Mouse (Mus musculus) MEL-GATA-1-ER (cell line): ENCODE measurements around the gene Cdh4.

Experiments used
- DNase-seq: peaks from one replicate; pipeline ENCODE4 v3.0.0-alpha.2; 2012; ENCODE audit warnings: low read depth; ENCODE audit errors: extremely low read depth

Cdh4 gene

DNA sequence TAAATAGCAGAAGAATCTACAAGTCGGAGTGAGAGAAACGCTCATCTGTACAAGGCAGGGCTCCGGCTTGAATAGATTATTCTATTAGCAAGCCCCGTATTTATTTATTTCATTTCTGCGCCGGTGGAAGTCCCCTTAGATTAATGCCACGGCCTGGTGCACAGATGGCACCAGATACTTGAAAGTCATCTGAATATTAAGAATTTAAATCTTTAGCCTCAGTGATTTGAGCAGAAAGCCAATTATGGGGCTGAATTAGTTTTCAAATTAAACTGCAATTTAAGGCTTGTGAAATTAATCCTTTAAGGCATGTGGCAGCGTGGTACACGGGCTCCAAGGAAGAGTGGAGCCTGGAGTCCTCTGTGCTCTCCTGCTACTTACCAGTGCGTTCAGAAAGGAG, 411.7 kb downstream of the Cdh4 start:
- DNase-seq, result no peak

DNA sequence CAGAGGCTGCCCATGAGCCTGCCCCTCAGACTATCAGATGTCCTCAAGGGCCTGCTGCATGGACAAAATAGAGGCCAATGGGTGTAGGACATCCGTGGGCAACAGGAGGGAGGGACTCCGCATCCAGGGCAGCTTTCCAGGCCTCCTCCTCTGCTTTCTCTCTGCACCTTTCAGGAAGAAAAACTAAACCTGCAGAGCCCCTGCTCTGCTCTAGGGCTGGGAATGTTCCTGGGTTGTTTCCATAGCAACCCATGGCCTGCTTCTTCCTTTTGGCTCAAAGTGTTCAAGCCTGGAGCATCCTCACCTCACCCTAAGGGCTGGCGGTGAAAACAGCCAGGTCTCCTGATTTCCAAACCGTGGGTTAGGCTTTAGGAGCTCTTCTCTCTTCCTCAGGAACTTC, 414.9 kb downstream of the Cdh4 start:
- no peak for DNase-seq

DNA sequence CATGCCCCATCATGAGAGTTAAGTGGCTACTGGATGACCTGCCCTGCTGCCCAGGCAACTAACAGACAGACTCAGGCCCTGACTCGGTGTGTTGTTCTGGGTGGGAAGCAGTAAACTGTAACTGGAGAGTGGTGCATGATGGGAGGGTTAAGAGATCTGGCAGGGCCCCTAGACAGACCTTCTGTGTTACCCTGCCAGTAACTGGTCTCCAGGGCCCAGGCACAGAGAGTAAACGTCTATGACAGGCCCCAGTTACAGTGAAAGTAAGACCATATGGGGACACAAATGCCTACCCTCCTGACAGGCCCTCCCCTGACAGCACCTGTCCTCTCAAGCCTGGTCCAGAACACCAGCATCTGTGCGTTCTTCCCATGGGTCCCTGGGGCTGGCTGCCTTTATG, 420.4 kb downstream of the Cdh4 start:
- no peak for DNase-seq

DNA sequence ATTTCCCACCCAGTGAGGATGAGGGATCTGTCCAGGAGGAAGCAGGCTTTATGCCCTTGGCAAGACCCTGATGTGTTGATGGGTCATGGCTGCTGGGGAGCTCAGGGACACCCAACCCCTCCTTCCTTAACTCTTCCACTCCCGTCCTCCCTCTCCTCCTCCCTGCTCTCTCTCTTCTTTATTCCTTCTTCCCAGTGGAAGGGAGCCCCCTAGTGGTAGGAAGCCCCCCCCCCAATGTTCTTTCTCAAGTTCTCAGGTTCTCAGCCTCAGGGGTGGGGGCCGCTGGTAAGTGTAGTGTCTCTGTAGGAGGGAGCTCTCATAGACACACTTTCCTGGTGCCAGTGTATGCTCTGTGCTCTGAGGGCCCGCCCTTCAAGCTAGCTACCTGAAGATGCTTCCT, 421.0 kb downstream of the Cdh4 start:
- DNase-seq, result no peak

DNA sequence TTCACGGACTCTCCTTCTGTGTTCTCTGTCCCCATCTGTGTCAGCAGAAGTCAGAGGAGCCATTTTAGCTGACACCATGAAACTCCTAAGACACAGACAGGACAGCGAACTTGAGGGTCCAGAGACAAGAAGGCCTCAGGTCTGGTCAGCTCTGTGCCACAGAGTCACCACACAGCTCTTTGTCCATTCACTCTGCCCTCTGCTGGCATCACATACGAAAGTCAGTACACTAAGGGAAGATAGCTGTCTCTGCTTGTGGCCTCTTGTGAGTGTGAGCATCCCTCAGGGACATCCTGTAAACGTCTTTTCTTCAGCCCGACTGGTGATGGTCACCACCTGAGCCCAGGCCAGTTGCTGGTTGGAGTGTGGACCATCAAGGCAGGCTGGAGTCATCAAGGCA, 422.9 kb downstream of the Cdh4 start:
- no peak for DNase-seq

DNA sequence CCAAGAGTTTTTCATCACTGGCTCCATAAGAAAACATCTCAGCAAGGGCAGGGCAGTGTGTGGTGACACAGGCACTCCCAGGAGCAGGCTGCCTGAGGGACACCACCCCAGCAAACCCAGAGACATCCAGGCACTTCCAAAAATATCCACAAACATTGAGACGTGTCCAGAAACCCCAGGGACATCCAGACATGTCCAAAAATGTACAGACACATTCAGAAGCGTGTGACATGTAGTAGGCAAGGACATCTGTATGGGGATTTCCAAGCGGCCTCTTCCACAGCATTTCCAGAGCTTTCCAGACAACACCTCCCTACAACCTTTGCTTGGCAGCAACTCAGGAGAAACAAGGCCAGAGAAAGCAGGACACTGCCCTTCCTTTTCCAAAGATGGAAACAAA, 425.4 kb downstream of the Cdh4 start:
- DNase-seq, result no peak

DNA sequence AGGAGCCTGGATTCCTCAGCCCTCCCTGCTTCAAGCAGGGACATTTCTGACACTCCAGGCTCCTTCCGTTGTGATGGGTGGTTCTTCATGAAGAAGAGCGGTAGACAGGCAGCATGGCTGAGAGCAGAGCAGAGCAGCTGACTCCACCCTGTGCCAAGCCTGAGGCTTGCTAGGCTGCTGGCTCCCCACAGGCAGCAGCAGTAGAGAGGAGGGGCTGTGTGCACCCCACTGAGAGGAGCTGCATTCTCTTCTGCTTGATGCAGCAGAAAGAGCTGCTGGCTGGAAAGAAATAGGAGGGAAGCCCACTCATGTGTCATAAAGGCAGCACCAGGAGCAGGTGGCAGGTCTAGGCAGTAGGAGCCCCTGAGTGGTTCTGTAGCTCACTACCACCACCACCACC, 427.6 kb downstream of the Cdh4 start:
- no peak for DNase-seq

DNA sequence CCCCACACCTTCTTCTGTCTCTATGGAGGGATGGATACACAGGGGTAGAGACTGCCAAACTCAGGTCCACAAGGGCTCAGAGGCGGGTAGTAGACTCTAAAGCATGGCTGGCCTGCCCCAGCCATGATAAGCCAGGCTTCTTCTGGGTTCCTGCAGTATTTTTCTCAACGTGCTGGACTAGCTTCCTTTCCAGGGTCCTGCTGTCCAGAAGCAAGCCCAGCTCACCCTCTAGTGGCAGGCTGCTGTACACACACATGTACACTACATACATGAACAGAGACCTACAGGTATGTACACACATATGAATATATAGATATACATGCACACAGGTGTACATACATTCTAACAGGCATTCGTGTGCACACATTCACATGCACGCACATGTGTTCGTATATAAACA, 430.5 kb downstream of the Cdh4 start:
- DNase-seq, result no peak

DNA sequence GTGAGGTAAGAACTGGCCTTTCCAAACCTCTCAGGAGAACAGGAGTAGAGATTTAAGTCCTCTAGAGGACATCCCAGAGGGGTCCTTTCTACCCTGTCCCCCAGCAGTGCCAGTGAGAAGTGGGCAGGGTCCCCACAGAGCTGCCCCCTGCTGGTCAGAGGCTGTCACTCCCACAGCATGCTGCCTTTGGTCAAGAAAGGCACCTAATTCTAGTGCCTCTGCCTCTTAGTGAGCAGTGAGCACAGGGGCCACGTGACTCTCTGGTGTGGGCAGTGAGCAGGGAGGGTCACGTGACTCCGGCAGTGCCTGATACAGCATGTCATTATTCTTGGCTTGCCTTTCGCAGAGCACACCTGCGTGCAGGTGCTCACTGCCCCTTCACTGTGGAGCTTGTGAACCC, 431.1 kb downstream of the Cdh4 start:
- no peak for DNase-seq

DNA sequence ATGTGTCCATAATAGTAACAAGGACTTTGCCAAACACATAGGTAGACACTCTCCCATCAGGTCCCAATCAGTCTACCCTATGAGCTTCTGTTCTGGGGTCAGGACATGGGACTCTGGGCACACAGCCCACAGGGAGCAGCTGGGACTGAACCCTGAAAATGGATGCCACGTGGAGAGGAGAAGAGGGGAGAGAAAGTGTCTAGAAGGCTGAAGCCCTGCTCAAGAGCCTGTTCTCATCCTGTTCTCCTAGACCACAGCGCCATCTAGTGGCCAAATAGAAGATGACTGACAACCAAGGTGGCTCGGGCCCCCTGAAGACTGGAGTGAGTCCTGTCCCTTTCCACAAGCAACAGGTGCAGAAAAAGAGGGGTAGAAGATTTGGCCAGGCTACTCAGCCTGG, 432.9 kb downstream of the Cdh4 start:
- DNase-seq, result peak; percentile 15

DNA sequence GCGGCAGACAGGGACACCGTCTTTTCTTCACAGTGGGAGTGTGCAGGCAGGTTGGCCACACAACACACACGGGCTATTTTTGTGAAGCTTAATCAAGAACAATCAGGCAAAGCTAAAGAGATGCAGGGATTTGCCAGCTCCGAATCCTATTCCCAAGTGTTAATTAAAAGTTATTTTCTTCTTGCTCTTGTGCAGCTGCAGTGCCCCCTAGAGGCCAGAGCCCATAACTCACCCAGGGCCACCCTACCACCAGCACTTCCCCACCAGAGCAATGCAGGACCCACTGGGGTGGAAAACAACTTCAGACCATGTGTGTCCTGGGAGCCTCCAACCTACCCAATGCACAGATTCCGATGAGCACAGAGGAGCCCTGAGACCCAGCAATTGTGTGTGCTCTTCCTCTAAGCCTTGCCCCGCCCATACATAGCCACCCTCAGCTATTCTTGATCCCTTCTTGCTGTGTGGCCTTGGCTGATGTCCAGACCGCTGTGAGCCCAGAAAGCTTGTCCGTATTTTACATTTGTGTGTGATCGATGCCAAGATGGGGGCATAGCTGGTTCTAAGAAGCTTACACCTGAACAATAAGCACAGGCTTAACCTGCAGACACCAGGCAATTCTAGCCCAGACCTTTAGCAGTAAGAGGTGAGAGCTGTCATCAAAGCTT, 435.5 kb downstream of the Cdh4 start:
- no peak for DNase-seq

DNA sequence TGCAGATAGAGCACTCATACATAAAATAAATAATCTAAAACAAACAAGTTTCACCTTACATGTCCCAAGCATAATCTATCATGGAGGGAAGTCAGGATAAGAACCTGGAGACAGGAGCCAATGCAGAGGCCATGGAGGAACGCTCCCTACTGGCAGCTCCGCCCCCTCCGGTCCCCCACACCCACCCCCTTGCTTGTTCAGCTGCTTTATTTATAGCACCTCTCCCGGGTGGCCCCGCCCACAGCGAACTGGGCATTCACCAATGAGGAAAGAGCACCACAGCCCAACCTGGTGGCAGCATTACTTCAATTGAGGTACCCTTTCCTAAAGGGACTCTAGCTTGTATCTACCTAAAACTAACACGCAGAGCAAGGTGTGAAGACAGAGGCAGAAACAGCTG, 442.3 kb downstream of the Cdh4 start:
- no peak for DNase-seq

DNA sequence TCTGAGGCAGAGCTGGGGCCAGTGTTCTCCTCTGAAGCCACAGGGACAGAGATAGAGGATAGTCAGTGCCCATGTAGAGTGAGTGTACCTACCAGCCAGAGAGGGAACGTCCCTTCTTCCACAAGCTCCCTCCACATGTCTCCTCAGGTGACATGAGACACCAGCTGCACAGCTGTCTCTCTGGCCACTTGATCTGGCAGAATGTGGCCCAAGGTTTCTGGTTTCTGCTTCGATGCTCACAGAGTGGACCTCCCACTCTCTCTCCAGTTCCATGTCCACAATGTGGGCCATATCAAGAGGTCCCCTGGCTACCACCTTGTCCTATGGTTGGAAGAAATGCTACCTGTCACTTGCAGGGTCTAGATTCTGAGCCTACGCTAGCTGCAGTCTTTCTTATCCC, 448.8 kb downstream of the Cdh4 start:
- DNase-seq, result no peak

DNA sequence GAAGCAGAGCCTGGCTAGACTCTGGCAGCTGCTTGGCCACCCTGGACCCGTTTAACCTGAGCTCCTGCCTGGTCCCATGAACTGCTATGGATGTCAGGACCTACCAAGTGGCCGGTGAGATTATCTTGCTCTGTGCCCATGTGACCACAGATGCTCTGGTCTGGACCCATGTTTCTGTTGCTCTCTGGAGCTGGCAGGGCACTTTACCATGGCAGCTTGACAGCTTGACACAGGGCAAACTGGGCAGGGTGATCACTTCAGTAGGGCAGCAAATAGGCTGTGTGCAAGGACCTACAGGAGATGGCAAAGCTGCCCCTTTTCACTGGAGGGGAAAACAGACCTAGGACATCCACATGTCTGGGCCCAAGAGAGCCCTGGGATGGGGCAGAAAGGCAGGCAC, 454.7 kb downstream of the Cdh4 start:
- no peak for DNase-seq

DNA sequence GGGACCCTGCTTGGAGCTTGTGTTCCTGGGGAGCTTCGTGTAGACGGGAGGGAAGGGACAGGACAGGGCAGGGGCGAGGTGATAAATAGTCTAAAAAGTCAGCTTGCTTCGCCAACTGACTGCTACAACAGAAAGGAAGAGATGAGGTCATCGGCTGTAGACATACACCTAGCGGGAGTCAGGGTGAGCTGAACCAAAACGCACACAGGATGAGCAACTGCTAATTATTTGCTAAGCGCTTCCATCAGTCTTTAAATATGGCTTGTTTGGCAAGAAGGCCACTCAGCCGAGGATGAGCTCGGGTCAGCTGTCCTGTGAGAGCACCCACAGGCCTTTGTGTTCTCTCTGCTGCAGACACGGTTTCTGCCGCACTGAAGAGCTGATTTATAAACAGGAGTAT, 470.7 kb downstream of the Cdh4 start:
- no peak for DNase-seq

DNA sequence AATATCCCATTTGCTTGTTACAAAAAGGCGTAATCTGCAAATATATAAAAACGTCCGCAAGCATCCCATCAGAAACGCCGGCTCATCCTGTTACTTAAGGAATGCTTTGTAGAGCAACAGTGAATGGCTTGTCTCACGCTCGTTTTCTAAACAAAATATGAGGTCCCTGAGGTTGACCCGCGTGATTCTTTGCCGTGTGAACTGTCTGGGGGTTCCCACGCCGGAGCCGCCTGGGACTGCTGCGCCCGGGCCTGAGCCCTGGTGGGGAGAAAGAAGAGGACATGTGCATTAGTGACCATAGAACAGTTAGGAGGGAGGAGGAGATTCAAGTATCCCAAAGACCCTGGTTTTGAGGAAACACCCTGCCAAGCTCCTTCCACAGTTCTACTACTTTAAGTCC, 471.1 kb downstream of the Cdh4 start:
- DNase-seq, result no peak

DNA sequence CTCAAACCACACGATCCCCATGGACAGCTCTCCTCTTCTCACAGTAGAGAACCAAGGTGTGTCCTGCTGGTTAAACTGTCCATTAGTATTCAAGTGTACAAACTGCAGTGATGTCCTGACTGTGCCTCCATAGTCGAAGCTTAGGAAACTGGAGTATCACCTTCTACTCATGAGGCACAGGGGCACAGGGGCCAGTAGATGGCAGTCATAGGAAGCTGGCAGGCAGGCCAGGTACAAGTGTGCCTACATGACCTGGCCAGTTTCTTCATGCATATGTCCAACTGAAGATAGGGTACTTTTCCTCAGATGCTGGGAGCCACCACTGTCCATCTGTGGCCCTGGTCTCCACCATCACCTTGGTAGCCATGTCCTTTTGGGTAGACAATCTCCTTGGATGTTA, 472.0 kb downstream of the Cdh4 start:
- no peak for DNase-seq

DNA sequence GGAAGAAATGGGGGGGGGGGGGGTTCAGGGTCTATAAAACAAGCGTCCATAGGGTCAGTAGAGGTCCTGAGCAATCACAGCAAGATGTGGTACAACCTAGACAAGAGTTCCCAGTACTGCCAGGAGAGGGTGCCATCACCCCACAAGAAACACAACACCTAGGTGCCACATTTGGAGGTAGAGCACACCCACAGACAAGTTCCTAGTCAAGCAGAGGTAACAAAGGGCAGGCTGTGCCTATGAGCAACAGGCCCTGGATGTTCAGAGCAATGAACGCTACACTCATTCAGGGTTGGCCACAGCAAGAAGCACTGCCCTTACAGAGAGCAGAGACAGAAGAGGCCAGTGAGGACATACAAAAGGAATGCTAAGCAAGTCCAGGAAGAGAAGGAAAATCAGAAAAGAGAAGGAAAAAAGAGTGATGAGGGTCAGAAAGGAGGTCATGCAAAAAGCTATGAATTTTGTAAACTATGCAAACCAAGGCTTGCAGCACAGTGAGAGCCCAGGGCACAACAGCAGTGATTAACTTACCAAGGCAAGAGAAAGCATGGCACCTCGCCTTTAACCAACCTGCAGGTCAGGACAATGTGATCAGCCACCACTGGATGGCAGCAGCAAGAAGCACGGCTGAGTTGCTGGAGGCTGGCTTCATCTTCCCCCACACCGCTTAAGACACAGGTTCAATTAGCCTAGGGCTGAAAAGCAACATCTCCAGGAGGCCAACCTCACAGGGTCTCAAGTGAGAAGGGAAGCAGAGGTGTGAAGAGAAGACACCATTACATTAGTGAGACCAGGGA, 474.8 kb downstream of the Cdh4 start:
- peak; percentile 22 for DNase-seq

DNA sequence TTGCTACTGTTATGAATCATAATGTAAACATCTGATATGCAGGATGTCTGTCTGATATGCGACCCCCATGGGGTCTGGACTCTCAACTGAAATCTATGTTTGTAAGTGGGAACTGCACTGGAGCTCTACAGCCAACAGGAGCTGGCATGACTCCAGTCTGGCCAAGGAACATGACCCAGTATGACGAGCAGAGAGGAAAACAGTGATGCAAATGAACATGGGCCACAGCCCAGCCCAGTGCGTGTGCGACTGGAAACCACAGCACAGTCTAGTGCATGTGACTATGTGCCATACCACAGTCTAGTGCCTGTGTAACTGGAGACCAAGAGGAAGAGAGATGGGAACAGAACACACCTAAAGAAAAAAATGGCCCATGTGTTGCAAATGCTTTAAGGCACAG, 477.8 kb downstream of the Cdh4 start:
- no peak for DNase-seq

DNA sequence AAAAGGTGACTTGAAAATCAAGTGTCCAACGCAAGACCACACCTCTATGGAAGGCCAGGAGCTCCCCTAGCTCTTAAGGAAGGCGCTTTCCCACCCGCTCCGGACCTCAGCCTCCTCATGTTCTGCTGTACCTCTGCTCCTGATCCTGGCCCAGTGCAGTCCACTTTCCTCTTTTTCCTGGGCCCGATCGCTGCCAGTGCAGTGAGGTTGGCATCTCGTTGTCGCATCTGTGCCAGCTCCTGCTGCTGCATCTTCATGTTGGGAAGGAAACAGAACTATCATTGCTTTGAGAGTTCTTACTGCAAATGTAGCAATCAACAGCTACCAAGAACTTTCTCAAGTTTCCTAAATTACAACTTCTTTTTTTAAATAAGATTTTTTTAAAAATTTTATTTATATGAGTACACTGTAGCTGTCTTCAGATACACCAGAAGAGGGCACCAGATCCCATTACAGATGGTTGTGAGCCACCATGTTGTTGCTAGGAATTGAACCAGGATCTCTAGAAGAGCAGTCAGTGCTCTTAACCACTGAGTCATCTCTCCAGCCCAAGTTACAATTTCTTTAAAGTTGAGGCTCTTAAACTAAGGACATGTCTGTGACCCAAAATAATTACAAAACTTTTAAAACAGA, 478.9 kb downstream of the Cdh4 start:
- no peak for DNase-seq

DNA sequence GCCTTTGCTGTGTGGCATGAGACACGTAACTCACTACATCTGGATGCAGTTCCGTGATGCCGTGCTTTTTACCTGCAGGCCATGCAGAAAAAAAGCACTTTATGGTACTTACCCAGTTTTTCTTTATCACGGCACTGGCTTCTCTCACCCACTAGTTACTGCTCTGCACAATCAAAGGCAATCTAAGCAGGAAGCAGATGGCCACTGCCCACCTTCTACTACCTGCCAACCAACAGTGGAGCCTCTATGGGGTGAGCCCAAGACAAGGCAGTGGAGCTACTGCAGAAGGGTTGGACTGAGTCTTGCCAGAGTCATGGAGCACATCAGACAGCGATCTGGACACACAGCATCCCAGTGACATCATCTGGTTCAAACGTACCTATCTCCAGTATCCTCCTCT, 481.8 kb downstream of the Cdh4 start:
- DNase-seq, result no peak

DNA sequence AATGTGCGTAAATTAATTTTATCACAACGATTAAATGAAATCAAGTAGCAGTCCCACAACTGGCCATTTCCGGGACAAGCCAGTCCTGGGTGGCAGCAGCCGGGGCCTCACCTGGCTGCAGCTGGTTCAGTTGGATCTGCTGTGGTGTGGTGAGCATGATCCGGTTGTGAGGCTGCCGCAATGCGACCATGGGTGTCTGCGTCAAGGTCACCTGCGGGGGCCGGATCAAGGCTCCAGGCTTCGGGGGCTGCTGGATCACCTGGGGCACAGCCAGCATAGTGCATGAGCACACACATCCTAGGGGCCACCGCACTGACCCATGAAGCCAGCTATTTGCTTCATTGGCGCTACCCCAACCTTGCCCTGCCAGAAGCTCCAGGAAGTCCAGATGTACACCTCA, 486.9 kb downstream of the Cdh4 start:
- no peak for DNase-seq

DNA sequence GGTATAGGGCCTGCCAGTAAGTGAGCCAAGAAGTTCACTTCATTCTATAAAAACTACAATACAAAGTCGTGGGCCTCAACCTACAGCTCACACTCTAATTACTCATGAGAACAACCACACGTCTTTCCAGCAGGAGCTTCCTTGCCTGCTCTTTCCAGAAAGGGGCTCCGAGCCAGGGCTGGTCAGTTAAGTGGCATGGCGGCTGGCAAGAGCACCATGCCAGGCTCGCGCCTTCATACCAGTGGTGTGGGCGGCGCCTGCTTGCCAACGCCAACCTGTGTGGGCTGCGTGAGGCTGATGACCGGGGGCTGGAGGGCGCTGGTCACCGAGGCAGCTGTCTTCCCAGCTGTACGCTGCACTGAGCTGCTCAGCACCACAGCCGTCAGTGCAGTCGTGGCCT, 489.5 kb downstream of the Cdh4 start:
- no peak for DNase-seq
